Mouse (Mus musculus): ENCODE data around the gene Clk2. TPM values are rescaled to one million over a fixed set of nuclear protein-coding genes. Genes with fewer than 3 reads are reported as not detected.
A peak's percentile ranks its signal among the peaks of the same experiment; 100 is the strongest.

Gene Clk2
- polyA plus RNA-seq, 1 experiment from 2014 or later, result 22.8 TPM

GRCm38 (mm10) chr3:89133063-89133450 lies 31.5 kb upstream of the Clk2 start:
- DNase-seq (ENCODE audit: low spot score) (no peak), ATAC-seq (replicated peaks; ENCODE audit: low FRiP score) (no peak)
- Histone ChIP-seq H3K4me2 (peak overlapping the region; percentile 70), H3K4me3 (ENCODE audit: low read depth, low read length) (peak overlapping the region; percentile 10; the same call in 1 of the 2 replicates), H3K27me3 (replicated peaks; ENCODE audit: control insufficient read depth, insufficient read depth, low read length) (no peaks in the 10 kb centered on the region), H3K27ac (ENCODE audit: low read depth, low read length) (peak overlapping the region; percentile 98), H3K36me3 (ENCODE audit: control insufficient read depth, insufficient read depth, low read length) (no peaks in the 10 kb centered on the region), H3K9me3 (ENCODE audit: control insufficient read depth, low read length) (no peaks in the 10 kb centered on the region), H3K9ac (ENCODE audit: low read depth, low read length) (peak overlapping the region; percentile 69), H3K4me1 (replicated peaks; ENCODE audit: control insufficient read depth, insufficient read depth, low read length) (peaks cover 44% of the 10 kb centered on the region)
- 51% methylated on average over 7 of the region's 7 CpGs for WGBS

GRCm38 (mm10) chr3:89133752-89134151 lies 30.8 kb upstream of the Clk2 start:
- Histone ChIP-seq H3K4me2 (peak overlapping the region; percentile 70), H3K27ac (ENCODE audit: low read depth, low read length) (peak overlapping the region; percentile 98), H3K27me3 (replicated peaks; ENCODE audit: control insufficient read depth, insufficient read depth, low read length) (no peaks in the 10 kb centered on the region), H3K4me3 (ENCODE audit: low read depth, low read length) (peak overlapping the region; percentile 10; the same call in 1 of the 2 replicates), H3K9me3 (ENCODE audit: control insufficient read depth, low read length) (no peaks in the 10 kb centered on the region), H3K36me3 (ENCODE audit: control insufficient read depth, insufficient read depth, low read length) (no peaks in the 10 kb centered on the region), H3K9ac (ENCODE audit: low read depth, low read length) (peak overlapping the region; percentile 69), H3K4me1 (replicated peaks; ENCODE audit: control insufficient read depth, insufficient read depth, low read length) (peaks cover 43% of the 10 kb centered on the region)
- 38% methylated on average over 1 of the region's 1 CpGs for WGBS
- DNase-seq (ENCODE audit: low spot score) (no peak), ATAC-seq (replicated peaks; ENCODE audit: low FRiP score) (peak; percentile 8; the same call in 1 of the 2 replicates)

- H3K4me3 ChIP-seq (ENCODE audit: low read depth, low read length), result peak within 1 kb of the TSS; percentile 64
- WGBS, result 35% methylated on average over 3 of the region's 3 CpGs
- H3K27ac ChIP-seq (ENCODE audit: low read depth, low read length), result peak within 1 kb of the TSS; percentile 98
- H3K27me3 ChIP-seq (replicated peaks; ENCODE audit: control insufficient read depth, insufficient read depth, low read length), result no peaks in the 10 kb centered on the region
- H3K9ac ChIP-seq (ENCODE audit: low read depth, low read length), result peak within 1 kb of the TSS; percentile 84
- H3K9me3 ChIP-seq (ENCODE audit: control insufficient read depth, low read length), result no peaks in the 10 kb centered on the region
- ATAC-seq (replicated peaks; ENCODE audit: low FRiP score) (peak; percentile 74), DNase-seq (ENCODE audit: low spot score) (no peak)
- peak within 1 kb of the TSS; percentile 71 for H3K4me2 ChIP-seq
- H3K36me3 ChIP-seq (ENCODE audit: control insufficient read depth, insufficient read depth, low read length), result peaks cover 3% of the 10 kb centered on the region; the same call in 1 of the 2 replicates
- H3K4me1 ChIP-seq (replicated peaks; ENCODE audit: control insufficient read depth, insufficient read depth, low read length), result peaks cover 37% of the 10 kb centered on the region
Measured at GRCm38 (mm10) chr3:89135958-89136357, 28.6 kb upstream of the Clk2 start, which contains the start of gene Pklr. Gene Pklr, plus strand, starts transcription at chr3:89136142.

- peak overlapping the region; percentile 64 for H3K4me3 ChIP-seq (ENCODE audit: low read depth, low read length)
- no peaks in the 10 kb centered on the region for H3K27me3 ChIP-seq (replicated peaks; ENCODE audit: control insufficient read depth, insufficient read depth, low read length)
- peaks cover 37% of the 10 kb centered on the region for H3K4me1 ChIP-seq (replicated peaks; ENCODE audit: control insufficient read depth, insufficient read depth, low read length)
- 24% methylated on average over 9 of the region's 9 CpGs for WGBS
- DNase-seq (ENCODE audit: low spot score) (peak; percentile 61), ATAC-seq (replicated peaks; ENCODE audit: low FRiP score) (peak; percentile 52)
- peak overlapping the region; percentile 84 for H3K9ac ChIP-seq (ENCODE audit: low read depth, low read length)
- peak overlapping the region; percentile 71 for H3K4me2 ChIP-seq
- H3K9me3 ChIP-seq (ENCODE audit: control insufficient read depth, low read length), result no peaks in the 10 kb centered on the region
- peaks cover 3% of the 10 kb centered on the region; the same call in 1 of the 2 replicates for H3K36me3 ChIP-seq (ENCODE audit: control insufficient read depth, insufficient read depth, low read length)
- H3K27ac ChIP-seq (ENCODE audit: low read depth, low read length), result peak overlapping the region; percentile 98
Measured at GRCm38 (mm10) chr3:89136365-89136764, 28.2 kb upstream of the Clk2 start.

- Histone ChIP-seq H3K4me3 (ENCODE audit: low read depth, low read length) (no peak overlapping the region), H3K27me3 (replicated peaks; ENCODE audit: control insufficient read depth, insufficient read depth, low read length) (peaks cover 15% of the 10 kb centered on the region), H3K4me1 (replicated peaks; ENCODE audit: control insufficient read depth, insufficient read depth, low read length) (peaks cover 17% of the 10 kb centered on the region; the same call in 1 of the 2 replicates), H3K27ac (ENCODE audit: low read depth, low read length) (no peak overlapping the region), H3K36me3 (ENCODE audit: control insufficient read depth, insufficient read depth, low read length) (peaks cover 23% of the 10 kb centered on the region), H3K4me2 (no peak overlapping the region), H3K9me3 (ENCODE audit: control insufficient read depth, low read length) (no peaks in the 10 kb centered on the region), H3K9ac (ENCODE audit: low read depth, low read length) (no peak overlapping the region)
- no peak for ATAC-seq (replicated peaks; ENCODE audit: low FRiP score)
- DNase-seq (ENCODE audit: low spot score), result no peak
- WGBS, result 81% methylated on average over 10 of the region's 10 CpGs
Measured at GRCm38 (mm10) chr3:89144821-89145220, 19.8 kb upstream of the Clk2 start.

- Histone ChIP-seq H3K9ac (ENCODE audit: low read depth, low read length) (no peak overlapping the region), H3K4me1 (replicated peaks; ENCODE audit: control insufficient read depth, insufficient read depth, low read length) (peaks cover 17% of the 10 kb centered on the region; the same call in 1 of the 2 replicates)
- DNase-seq (ENCODE audit: low spot score), result no peak
Measured at GRCm38 (mm10) chr3:89145566-89145965, 19.0 kb upstream of the Clk2 start.

GRCm38 (mm10) chr3:89147101-89147978 lies 17.3 kb upstream of the Clk2 start:
- peak overlapping the region; percentile 32 for H3K4me3 ChIP-seq (ENCODE audit: low read depth, low read length)
- peak; percentile 82 for DNase-seq (ENCODE audit: low spot score)
- WGBS, result 22% methylated on average over 26 of the region's 26 CpGs
- peaks cover 26% of the 10 kb centered on the region for H3K27me3 ChIP-seq (replicated peaks; ENCODE audit: control insufficient read depth, insufficient read depth, low read length)
- ATAC-seq (replicated peaks; ENCODE audit: low FRiP score), result peak; percentile 89
- H3K9ac ChIP-seq (ENCODE audit: low read depth, low read length), result peak overlapping the region; percentile 61
- H3K9me3 ChIP-seq (ENCODE audit: control insufficient read depth, low read length), result no peaks in the 10 kb centered on the region
- peak overlapping the region; percentile 72 for H3K4me2 ChIP-seq
- H3K27ac ChIP-seq (ENCODE audit: low read depth, low read length), result peak overlapping the region; percentile 73
- H3K36me3 ChIP-seq (ENCODE audit: control insufficient read depth, insufficient read depth, low read length), result peaks cover 18% of the 10 kb centered on the region
- H3K4me1 ChIP-seq (replicated peaks; ENCODE audit: control insufficient read depth, insufficient read depth, low read length), result peaks cover 22% of the 10 kb centered on the region; the same call in 1 of the 2 replicates

More at GRCm38 (mm10) chr3:89145566-89145965, 19.0 kb upstream of the Clk2 start:
- Histone ChIP-seq H3K4me2 (no peak overlapping the region), H3K27me3 (replicated peaks; ENCODE audit: control insufficient read depth, insufficient read depth, low read length) (peaks cover 21% of the 10 kb centered on the region), H3K27ac (ENCODE audit: low read depth, low read length) (no peak overlapping the region), H3K9me3 (ENCODE audit: control insufficient read depth, low read length) (no peaks in the 10 kb centered on the region), H3K36me3 (ENCODE audit: control insufficient read depth, insufficient read depth, low read length) (peaks cover 23% of the 10 kb centered on the region), H3K4me3 (ENCODE audit: low read depth, low read length) (no peak overlapping the region)
- no peak for ATAC-seq (replicated peaks; ENCODE audit: low FRiP score)
- 72% methylated on average over 8 of the region's 8 CpGs for WGBS

GRCm38 (mm10) chr3:89147979-89148311 lies 16.6 kb upstream of the Clk2 start:
- Histone ChIP-seq H3K4me1 (replicated peaks; ENCODE audit: control insufficient read depth, insufficient read depth, low read length) (peaks cover 23% of the 10 kb centered on the region; the same call in 1 of the 2 replicates), H3K27me3 (replicated peaks; ENCODE audit: control insufficient read depth, insufficient read depth, low read length) (peaks cover 26% of the 10 kb centered on the region), H3K4me3 (ENCODE audit: low read depth, low read length) (peak overlapping the region; percentile 32), H3K4me2 (peak overlapping the region; percentile 72), H3K9ac (ENCODE audit: low read depth, low read length) (peak overlapping the region; percentile 61), H3K27ac (ENCODE audit: low read depth, low read length) (peak overlapping the region; percentile 73), H3K9me3 (ENCODE audit: control insufficient read depth, low read length) (no peaks in the 10 kb centered on the region), H3K36me3 (ENCODE audit: control insufficient read depth, insufficient read depth, low read length) (peaks cover 15% of the 10 kb centered on the region)
- ATAC-seq (replicated peaks; ENCODE audit: low FRiP score), result peak; percentile 49
- no peak for DNase-seq (ENCODE audit: low spot score)
- WGBS, result 9% methylated on average over 15 of the region's 15 CpGs

All from liver, embryonic 11.5 days (tissue).